Mouse (Mus musculus): ENCODE results near the gene Fgd2.

DNA sequence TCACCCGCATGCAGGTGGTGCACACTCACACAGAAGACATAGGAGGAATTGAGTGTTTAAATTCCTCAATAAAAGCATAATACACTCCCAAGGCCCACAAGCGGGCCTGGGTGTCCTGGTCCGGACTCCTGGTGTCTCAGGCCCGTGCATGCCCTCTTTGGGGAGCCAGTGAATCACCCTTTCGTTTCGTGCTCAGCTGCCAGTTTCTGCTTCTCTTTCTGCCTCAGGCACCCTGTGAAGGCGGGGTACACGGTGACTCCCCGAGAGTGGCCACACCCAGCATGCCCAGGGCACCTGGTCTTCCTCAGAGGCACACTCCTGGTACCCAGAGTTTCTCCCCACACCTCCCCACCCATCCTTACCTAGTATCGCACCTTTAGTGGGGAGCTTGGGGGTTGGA is 15.2 kb downstream of the Fgd2 start:
- TF ChIP-seq CTCF (IDR thresholded peaks at IDR 0.05; ENCODE audit: control insufficient read depth, insufficient read depth, low read length) (no peak), POLR2A (IDR thresholded peaks at IDR 0.05; ENCODE audit: borderline replicate concordance, control insufficient read depth, low read depth, low read length) (no peak)
